Mouse (Mus musculus) layer of hippocampus, adult 2 months (tissue): ENCODE data around the gene Ube2i. TPM values are rescaled to one million over a fixed set of nuclear protein-coding genes. Genes with fewer than 3 reads are reported as not detected.

Experiments
- DNase-seq, 2 experiments: peaks; one replicate each; pipeline ENCODE4 v3.0.0; 2022; ENCODE audit warnings: low spot score in 2 of 2
- H3K27ac ChIP-seq: fragments of 200-600 bp; 2 replicates; pipeline ENCODE4 v1.8.1; 2022
- H3K4me3 ChIP-seq: fragments of 200-600 bp; 2 replicates; pipeline ENCODE4 v1.8.1; 2022; ENCODE audit warnings: mild to moderate bottlenecking
- CTCF ChIP-seq: fragments of 200-600 bp; conservative IDR thresholded peaks from 2 replicates; pipeline ENCODE4 v1.8.1; 2022; ENCODE audit warnings: antibody characterized with exemption, mild to moderate bottlenecking, moderate library complexity
- microRNA-seq, 2 experiments: library from miRNA; unstranded; fragments of <30 nt; microRNA quantifications; one replicate each; pipeline ENCODE4 v1.2.0; 2021
- total RNA-seq, 2 experiments: library from RNA; stranded (reverse); gene quantifications; 2 replicates each; pipeline ENCODE4 v1.2.3; 2021

Ube2i gene
- total RNA-seq, 2 experiments from 2014 or later, result 229 to 239 TPM

GRCm38 (mm10) chr17:25221821-25222503 is 52.5 kb downstream of the Ube2i start:
- H3K4me3 ChIP-seq, result peak overlapping the region; percentile 36
- no peak for TF ChIP-seq CTCF
- H3K27ac ChIP-seq, result peak overlapping the region; percentile 89
- peak in 1 of 2 experiments; percentile 58 for DNase-seq

- H3K27ac ChIP-seq, result peak overlapping the region; percentile 89
- TF ChIP-seq CTCF, result no peak
- DNase-seq, result no peak
- H3K4me3 ChIP-seq, result no peak overlapping the region
Measured at GRCm38 (mm10) chr17:25220746-25221145, 53.7 kb downstream of the Ube2i start.

GRCm38 (mm10) chr17:25219492-25220295 is 54.7 kb downstream of the Ube2i start:
- Histone ChIP-seq H3K4me3 (no peak overlapping the region), H3K27ac (peak overlapping the region; percentile 20; the same call in 1 of the 2 replicates)
- DNase-seq, result no peak
- no peak for TF ChIP-seq CTCF

- H3K27ac ChIP-seq, result peak overlapping the region; percentile 20; the same call in 1 of the 2 replicates
Measured at GRCm38 (mm10) chr17:25218967-25219366, 55.5 kb downstream of the Ube2i start.

GRCm38 (mm10) chr17:25215431-25215830 is 59.0 kb downstream of the Ube2i start:
- no peak for DNase-seq
- Histone ChIP-seq H3K27ac (no peak overlapping the region), H3K4me3 (no peak overlapping the region)
- no peak for TF ChIP-seq CTCF

More at GRCm38 (mm10) chr17:25218967-25219366, 55.5 kb downstream of the Ube2i start:
- H3K4me3 ChIP-seq, result no peak overlapping the region
- DNase-seq, result no peak
- TF ChIP-seq CTCF, result no peak

Small RNAs within 50 kb of the gene (microRNA-seq; reads per million reads assigned to microRNA genes)
- gene Mir3547, result 18.2 to 22.6 reads per million in 2 experiments

Other genes starting within 250 kb of the Ube2i start
- gene Tmem204, start 191.0 kb downstream of the Ube2i start, total RNA-seq, result 1 to 10 TPM; 8.2 to 8.8 TPM
- gene Telo2, start 158.7 kb downstream of the Ube2i start, total RNA-seq, result 10 to 100 TPM; 36.9 to 42.8 TPM
- 1 to 10 TPM; 2.6 to 2.8 TPM for gene Ptx4, start 153.9 kb downstream of the Ube2i start, total RNA-seq
- 10 to 100 TPM; 53.5 to 55.7 TPM for gene Clcn7, start 141.2 kb downstream of the Ube2i start, total RNA-seq
- under 1 TPM in 1 of 2 experiments, not detected in 1; 0.28 TPM for gene Ccdc154, start 112.2 kb downstream of the Ube2i start, total RNA-seq
- not detected for gene Gm38655, start 99.2 kb downstream of the Ube2i start, total RNA-seq
- gene BC003965, start 90.1 kb downstream of the Ube2i start, total RNA-seq, result 10 to 100 TPM; 20.4 to 22.0 TPM
- gene Unkl, start 86.2 kb downstream of the Ube2i start, total RNA-seq, result 10 to 100 TPM; 36.4 to 40.6 TPM
- gene Gnptg, start 34.5 kb downstream of the Ube2i start, total RNA-seq, result 10 to 100 TPM; 73.7 to 77.4 TPM
- 10 to 100 TPM; 25.0 to 26.2 TPM for gene Tsr3, start 34.5 kb downstream of the Ube2i start, total RNA-seq
- 10 to 100 TPM in 1 of 2 experiments, 1 to 10 TPM in 1; 9.9 to 10.5 TPM for gene Baiap3, start 18.3 kb downstream of the Ube2i start, total RNA-seq
- not detected for gene Prss34, start 23.8 kb upstream of the Ube2i start, total RNA-seq
- not detected for gene Prss28, start 34.0 kb upstream of the Ube2i start, total RNA-seq
- gene Prss29, start 44.0 kb upstream of the Ube2i start, total RNA-seq, result not detected
- not detected for gene Tpsab1, start 70.9 kb upstream of the Ube2i start, total RNA-seq
- under 1 TPM in 1 of 2 experiments, not detected in 1; 0.82 TPM for gene Tpsb2, start 91.7 kb upstream of the Ube2i start, total RNA-seq
- gene Tpsg1, start 94.7 kb upstream of the Ube2i start, total RNA-seq, result not detected
- 100 to 1,000 TPM; 121 to 142 TPM for gene Cacna1h, start 159.2 kb upstream of the Ube2i start, total RNA-seq
- gene Tekt4, start 180.0 kb upstream of the Ube2i start, total RNA-seq, result 1 to 10 TPM; 1.8 to 2.0 TPM
- gene Sstr5, start 222.7 kb upstream of the Ube2i start, total RNA-seq, result under 1 TPM in 1 of 2 experiments, not detected in 1; 0.15 TPM